Mouse (Mus musculus) kidney, adult 2 months (tissue): Measurements from ENCODE around the gene Igf1r.

Experiments used
- CTCF ChIP-seq: fragments of 200-500 bp; conservative IDR thresholded peaks from 2 replicates; pipeline ENCODE4 v1.5.1; 2011; ENCODE audit warnings: low read depth, mild to moderate bottlenecking, control low read depth, low read length, moderate library complexity, mixed read lengths; ENCODE audit not compliant: insufficient read depth, insufficient read length
- POLR2A ChIP-seq: fragments of 200-500 bp; IDR thresholded peaks from one replicate; pipeline ENCODE4 v1.6.1; 2011; ENCODE audit warnings: low read depth, low read length, control low read depth

- TF ChIP-seq POLR2A (no peak), CTCF (no peak)
Observed at GRCm38 (mm10) chr7:68073460-68073806, 120.8 kb downstream of the Igf1r start.
